Mouse (Mus musculus): ENCODE data around the gene 4930432K21Rik.

Gene 4930432K21Rik

DNA sequence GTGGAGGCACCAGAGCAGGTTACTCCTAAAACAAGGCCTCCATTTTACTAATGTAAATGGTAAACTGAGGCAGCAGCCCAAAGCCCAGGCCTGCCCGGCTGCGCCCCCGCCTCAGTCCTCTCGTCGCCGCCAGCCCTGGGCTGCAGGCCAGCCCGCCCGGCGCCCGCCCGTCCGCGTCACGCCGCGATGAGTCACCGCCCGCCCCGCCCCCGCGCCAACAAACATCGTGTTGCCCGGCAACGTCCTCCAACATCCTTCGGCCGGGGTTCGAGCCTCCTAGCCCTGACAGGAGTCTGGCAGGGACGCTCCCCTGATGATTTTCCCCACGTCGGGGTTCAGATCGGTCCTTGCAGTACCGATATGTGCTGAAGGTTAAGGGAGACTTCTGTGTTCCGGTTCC lies 44.7 kb downstream of the 4930432K21Rik start:
- peak; percentile 39; the same call in 1 of the 2 replicates for ATAC-seq (ENCODE audit: low TSS enrichment)

DNA sequence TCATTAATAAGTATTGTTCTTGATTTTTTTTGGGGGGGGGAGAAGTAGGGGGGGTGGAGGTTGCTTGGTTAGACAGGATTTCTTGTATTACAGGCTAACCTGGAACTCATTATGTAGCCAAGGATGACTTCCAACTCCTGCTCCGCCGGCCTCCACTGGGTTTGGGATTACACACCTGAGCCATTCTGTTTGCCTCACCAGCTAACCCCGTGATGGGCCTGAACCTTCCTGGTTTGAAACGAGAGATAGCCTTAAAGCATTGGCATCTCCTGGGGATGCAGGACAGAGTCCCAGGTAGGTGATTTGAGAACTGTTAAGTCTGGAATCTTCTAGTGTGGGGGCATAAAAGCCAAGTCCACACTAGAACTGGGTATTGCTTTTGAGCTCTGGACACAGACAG lies 45.3 kb downstream of the 4930432K21Rik start:
- no peak for ATAC-seq (ENCODE audit: low TSS enrichment)

- ATAC-seq (ENCODE audit: low TSS enrichment), result no peak
Measured at GRCm38 (mm10) chr8:84193566-84193965, 45.7 kb downstream of the 4930432K21Rik start.

- ATAC-seq (ENCODE audit: low TSS enrichment), result no peak
Measured at GRCm38 (mm10) chr8:84194224-84194743, 46.5 kb downstream of the 4930432K21Rik start.

GRCm38 (mm10) chr8:84197141-84197921 lies 49.5 kb downstream of the 4930432K21Rik start:
- peak; percentile 9; the same call in 1 of the 2 replicates for ATAC-seq (ENCODE audit: low TSS enrichment)

GRCm38 (mm10) chr8:84197922-84198774 lies 50.3 kb downstream of the 4930432K21Rik start:
- ATAC-seq (ENCODE audit: low TSS enrichment), result peak; percentile 66

DNA sequence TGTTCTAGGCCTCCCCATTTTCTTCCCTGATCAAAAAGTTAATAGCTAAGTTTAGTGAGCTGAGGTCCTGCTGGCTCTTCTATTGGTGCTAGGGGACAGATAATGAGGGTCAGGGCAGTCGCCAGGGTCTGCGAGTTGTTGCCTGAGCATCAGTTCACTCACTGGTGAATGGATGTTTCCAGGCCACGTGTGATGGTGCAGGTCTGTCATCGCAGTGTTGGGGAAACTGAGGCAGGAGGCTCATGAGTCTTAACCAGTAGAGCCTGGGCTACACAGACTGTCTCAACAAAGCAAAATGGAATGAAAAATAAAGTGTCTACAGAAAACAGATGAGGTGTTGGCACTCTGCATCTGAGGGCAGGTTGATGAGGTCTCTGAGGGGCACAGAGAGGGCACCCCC lies 51.0 kb downstream of the 4930432K21Rik start:
- no peak for ATAC-seq (ENCODE audit: low TSS enrichment)

DNA sequence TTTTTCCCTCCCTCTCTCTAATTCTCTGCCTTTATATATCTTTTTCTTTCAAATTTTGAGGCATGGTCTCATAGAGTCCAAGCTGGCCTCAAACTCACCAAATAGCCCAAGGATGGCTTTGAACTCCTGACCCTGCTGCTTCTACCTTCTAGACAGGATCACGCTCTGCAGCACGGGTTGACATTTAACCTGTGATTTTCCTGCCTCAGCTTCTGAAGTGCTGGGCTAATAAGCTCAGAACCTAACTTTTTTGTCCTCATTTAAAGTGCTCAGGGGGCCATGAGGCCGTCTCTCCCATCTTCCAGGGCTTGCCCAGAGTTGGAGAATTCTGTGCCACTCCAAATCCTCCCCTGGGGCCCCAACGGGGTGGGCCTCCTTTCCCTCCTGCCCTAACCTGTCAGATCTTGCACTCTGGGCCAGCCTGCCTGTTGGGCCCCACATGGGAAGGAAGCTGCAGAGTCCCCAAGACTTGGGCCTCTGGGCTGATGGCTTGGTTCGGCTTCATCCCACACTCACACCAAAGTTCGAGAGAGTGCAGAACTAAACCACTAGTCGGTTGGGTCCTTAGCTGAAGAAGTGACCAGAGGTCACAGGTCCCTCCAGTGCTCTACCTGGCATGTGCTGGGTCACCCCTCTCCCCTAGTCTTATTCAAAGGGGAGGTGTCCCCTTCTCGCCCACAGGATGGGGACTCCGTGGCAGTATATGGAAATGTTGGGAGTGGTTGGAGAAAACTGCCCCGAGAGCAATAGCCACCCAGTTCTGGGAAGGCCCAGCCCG lies 51.7 kb downstream of the 4930432K21Rik start:
- no peak for ATAC-seq (ENCODE audit: low TSS enrichment)

DNA sequence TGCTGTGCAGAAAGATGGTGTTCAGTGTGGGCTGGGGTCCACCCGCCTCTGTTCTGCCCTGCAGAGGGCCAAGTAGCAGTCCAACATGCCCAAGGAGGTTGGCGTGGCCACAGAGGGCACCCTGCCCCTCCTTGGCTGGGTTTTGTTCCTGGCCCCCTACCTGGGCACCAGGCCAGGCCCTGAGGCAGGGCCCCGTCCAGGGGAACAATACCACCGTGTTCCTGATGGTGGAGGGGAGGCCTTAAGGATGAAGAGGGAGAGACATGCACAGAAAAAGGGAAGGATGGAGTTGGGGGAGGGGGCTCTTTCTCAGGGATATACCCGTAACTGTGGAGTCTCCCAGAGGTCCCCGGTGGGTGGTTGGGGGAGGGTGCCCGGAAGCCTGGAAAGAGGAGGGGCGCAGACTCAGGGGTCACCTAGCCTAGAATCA lies 52.3 kb downstream of the 4930432K21Rik start:
- ATAC-seq (ENCODE audit: low TSS enrichment), result no peak

- no peak for ATAC-seq (ENCODE audit: low TSS enrichment)
Measured at GRCm38 (mm10) chr8:84200652-84201544, 53.1 kb downstream of the 4930432K21Rik start.

DNA sequence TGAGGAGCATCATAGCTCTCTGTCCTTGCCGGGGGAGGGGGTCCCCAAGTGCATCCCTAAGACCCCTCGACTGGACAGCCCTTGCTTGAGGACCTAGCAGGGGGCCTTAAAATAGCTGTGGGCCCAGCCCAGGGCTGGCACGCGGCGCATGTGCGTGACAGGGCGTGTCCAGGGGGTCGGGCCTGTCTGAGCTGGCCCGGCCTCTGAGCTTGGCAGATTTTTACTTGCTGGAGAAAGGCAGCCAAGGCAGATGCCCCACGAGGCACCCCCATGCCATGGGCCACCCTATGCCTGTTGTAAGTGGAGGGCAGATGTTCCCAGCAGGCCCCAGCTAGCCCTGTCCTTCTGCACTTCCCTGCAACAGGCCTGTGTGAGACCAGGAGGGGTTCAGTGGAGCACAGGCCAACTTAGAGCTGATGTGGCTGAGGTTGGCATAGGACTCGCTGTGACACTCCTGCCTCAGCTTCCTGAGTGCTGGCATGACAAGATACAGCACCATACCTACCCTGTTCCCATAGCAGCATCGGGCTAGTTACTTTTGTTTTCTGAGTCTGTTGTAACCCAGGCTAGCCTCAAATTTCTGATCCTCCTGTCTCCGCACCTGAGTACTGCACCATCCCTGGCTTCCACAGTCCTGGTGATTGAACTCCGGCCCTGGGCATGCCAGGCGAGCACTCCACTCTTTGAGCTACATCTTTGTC lies 53.9 kb downstream of the 4930432K21Rik start:
- ATAC-seq (ENCODE audit: low TSS enrichment), result no peak

GRCm38 (mm10) chr8:84202466-84202865 lies 54.6 kb downstream of the 4930432K21Rik start:
- peak; percentile 10; the same call in 1 of the 2 replicates for ATAC-seq (ENCODE audit: low TSS enrichment)

GRCm38 (mm10) chr8:84202938-84203917 lies 55.4 kb downstream of the 4930432K21Rik start:
- peak; percentile 20 for ATAC-seq (ENCODE audit: low TSS enrichment)

GRCm38 (mm10) chr8:84203975-84204772 lies 56.3 kb downstream of the 4930432K21Rik start:
- no peak for ATAC-seq (ENCODE audit: low TSS enrichment)

DNA sequence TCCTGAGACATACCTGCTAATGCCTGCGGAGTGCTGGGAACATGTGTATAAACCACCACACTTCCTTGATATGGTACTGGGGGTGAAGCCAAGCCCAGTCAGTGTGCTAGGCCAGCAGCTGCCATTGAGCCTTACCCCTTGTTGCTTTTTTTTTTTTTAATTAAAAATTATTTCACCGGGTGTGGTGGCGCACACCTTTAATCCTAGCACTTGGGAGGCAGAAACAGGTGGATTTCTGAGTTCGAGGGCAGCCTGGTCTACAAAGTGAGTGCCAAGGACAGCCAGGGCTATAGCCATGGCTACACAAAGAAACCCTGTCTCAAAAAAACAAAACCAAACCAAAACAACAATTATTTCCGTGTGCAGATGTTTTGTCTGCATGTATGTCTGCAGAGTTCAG lies 57.2 kb downstream of the 4930432K21Rik start:
- ATAC-seq (ENCODE audit: low TSS enrichment), result no peak

- no peak for ATAC-seq (ENCODE audit: low TSS enrichment)
Measured at GRCm38 (mm10) chr8:84206666-84207065, 58.8 kb downstream of the 4930432K21Rik start.

DNA sequence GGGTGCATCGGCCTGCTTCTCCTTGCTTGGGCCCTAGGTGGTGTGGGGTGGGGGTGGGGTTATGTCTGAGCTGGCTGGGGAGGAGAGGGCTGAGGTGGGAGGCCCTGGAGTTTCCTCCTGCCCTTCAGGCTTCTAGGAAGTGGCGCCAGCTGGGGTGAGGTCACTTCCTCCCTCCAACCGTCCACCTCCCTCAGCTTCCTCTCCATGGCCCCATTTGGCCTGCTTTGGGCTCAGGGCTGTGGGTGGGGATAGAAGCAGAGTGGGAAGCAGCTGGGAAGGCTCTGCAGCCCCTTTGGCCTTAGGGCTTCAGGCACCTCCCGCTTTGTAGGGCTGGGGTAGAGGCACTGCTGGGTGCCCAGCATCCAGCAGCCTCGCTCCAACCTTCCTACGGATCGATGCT lies 60.0 kb downstream of the 4930432K21Rik start:
- no peak for ATAC-seq (ENCODE audit: low TSS enrichment)

Measured in frontal cortex, adult (tissue).